Mouse (Mus musculus) left cerebral cortex, postnatal 10 days (tissue): ENCODE data around the gene Olfr402. TPM values are rescaled to one million over a fixed set of nuclear protein-coding genes. Genes with fewer than 3 reads are reported as not detected.
"Not testable (repeated sequence)": the region's sequence is repeated elsewhere in the genome, so short reads cannot be mapped to it uniquely, and the experiment has no call there.

Experiments
- DNase-seq, 2 experiments: peaks; one replicate each; pipeline ENCODE4 v3.0.0; 2021 to 2022; ENCODE audit warnings: low spot score in 2 of 2, mixed read lengths in 1 of 2; ENCODE audit errors: extremely low spot score in 1 of 2
- intact Hi-C: fragments of 180-260 bp; cut with DNase I; formaldehyde crosslinking; loops from one replicate; pipeline ENCODE4 v1.15.1; 2025
- total RNA-seq, 2 experiments: library from RNA; stranded (reverse); gene quantifications; 2 replicates each; pipeline ENCODE4 v1.2.3; 2021

Olfr402 gene
- not detected for total RNA-seq

GRCm38 (mm10) chr11:74153229-74153628 is at the start of gene Olfr402:
Olfr402 (plus strand) TSS chr11:74153529.
- no peak for DNase-seq
- intact Hi-C loops, result no loop called here

DNA sequence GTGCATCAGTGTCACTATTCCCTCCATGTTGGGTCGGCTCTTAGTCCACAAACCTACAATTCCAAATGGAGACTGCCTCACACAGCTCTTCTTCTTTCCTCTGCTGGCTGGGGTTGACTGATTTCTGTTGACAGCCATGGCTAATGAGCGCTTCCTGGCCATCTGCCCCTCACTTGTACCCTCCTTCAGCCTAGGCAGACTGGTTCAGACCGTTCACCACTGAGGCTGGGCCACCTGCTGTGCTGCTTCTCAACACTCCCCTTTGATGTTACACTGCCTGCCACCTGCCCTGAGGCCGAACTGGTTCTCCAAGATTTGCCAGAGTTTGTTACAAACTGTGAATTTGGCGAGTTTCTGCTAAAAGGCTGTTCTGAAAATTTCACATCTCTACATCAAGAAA is 48.3 kb upstream of the Olfr402 start:
- intact Hi-C loops, result no loop called here
- DNase-seq, result no peak

GRCm38 (mm10) chr11:74113412-74113811 is 39.9 kb upstream of the Olfr402 start, which contains the start of gene Olfr401:
Olfr401 (plus strand) TSS chr11:74113712.
- intact Hi-C loops, result no loop called here
- no peak for DNase-seq

- intact Hi-C loops, DNase-seq: not testable (repeated sequence)
Measured at GRCm38 (mm10) chr11:74140001-74140400, 13.3 kb upstream of the Olfr402 start.

DNA sequence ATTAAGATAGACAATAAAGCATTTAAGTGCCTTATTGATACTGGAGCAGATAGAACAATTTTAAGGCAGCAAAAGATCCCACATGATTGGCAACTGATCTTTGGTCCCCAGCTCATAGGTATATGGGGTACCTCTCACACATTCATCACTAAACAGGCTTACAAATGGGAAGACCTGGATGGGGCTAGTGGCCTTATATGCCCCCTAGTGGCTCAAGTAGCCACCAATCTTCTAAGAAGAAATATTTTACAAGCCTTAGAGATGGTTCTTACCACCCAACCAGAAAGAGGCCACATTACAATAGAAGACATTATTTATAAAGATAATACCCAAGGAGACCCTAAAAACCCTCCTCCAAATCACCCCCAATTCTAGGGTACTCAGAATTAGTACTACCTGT is 7.5 kb upstream of the Olfr402 start:
- no peak for DNase-seq
- intact Hi-C loops, result no loop called here

DNA sequence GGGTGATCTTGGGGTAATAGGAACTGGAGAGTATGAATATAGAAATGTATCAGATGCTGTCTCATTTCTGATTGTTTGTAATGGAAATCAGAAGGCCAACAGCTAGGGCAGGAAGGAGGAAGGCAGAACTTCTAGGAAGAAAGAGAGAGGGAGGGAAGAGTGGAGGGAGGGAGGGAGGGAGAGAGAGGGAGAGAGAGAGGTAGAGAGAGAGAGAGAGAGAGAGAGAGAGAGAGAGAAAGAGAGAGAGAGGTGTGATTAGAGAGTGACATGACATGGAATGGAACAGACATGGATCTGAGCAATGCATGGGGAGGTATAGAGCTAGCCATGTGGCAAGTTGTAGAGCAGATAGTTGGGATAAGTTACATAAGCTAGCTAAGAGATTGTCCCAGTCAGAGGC is 15.4 kb downstream of the Olfr402 start:
- intact Hi-C loops, result no loop called here
- no peak for DNase-seq

DNA sequence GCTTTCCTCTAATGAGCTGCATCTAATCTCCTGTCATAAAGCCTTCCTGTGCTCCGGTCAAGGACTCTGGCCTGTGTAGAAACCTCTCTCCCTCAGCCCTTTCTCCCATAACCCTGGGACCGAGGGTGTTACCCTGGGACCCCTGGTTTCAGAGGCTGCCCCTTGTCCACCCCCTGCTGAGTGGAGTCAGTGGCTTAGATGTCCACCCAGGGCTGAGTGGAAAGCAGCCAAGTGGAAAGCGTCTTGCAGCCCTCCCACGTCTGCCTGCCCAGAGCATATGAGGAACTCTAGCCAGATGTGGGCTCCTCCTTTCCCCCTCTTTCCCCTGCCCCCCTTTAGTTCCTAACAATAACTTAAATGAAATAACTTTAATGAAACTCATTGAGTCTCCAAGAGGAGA is 29.8 kb downstream of the Olfr402 start:
- no peak for DNase-seq
- intact Hi-C loops, result no loop called here

DNA sequence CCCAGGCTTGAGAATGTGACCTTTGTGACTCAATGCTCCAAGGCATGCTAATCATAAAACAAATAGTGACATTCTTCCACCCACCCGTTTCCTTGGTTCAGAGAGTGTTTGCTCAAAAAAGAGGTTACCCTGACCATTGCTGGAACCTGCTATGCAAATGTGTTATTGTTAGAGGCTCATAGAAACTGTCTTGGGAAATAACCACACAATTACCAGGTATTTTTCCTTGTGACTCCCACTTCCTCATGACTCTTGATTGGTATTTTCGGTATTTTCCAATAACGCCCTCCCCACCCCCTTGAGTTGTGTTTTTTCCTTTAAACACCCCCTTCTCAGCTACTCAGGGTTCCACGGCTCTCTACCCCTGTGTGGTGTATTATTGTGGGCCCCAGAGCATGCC is 30.4 kb downstream of the Olfr402 start:
- intact Hi-C loops, result no loop called here
- DNase-seq, result no peak

DNA sequence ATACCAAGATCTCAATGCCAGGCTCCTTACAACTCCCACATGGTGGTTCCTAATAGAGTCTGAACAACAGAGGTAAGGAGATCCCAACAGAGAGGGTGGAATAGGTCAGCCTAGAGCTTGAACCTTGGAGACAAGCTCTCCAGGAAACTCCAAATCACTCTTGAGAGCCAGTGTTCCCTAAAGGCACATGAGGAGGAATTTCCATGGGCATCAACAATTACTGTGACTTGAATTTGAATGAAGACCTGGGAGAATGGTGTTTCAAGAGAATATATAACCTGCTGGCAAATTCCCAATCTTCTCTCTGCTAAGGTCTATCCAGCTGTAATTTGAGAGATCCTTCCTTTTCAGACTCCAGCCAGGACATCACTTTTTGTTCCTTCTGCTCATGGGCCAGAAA is 32.6 kb downstream of the Olfr402 start, which contains the start of gene Olfr403:
Gene Olfr403, plus strand, starts transcription at position 301 of the 400 bp plus-strand sequence.
- intact Hi-C loops, result no loop called here

More for the DNA sequence above, 32.6 kb downstream of the Olfr402 start, which contains the start of gene Olfr403:
- no peak for DNase-seq

Other genes with a start within 250 kb of the Olfr402 start
- not detected for gene Olfr395, start 244.2 kb upstream of the Olfr402 start, total RNA-seq
- not detected for gene Olfr23, start 216.9 kb upstream of the Olfr402 start, total RNA-seq
- not detected for gene Olfr397, start 192.7 kb upstream of the Olfr402 start, total RNA-seq
- not detected for gene Olfr398, start 163.1 kb upstream of the Olfr402 start, total RNA-seq
- not detected for gene Olfr139, start 97.0 kb upstream of the Olfr402 start, total RNA-seq
- not detected for gene Olfr399, start 96.9 kb upstream of the Olfr402 start, total RNA-seq
- not detected for gene Zfp616, start 83.6 kb upstream of the Olfr402 start, total RNA-seq
- not detected for gene Olfr401, start 39.8 kb upstream of the Olfr402 start, total RNA-seq
- gene Olfr403, start 32.7 kb downstream of the Olfr402 start, total RNA-seq, result not detected
- gene Olfr43, start 57.9 kb downstream of the Olfr402 start, total RNA-seq, result not detected
- gene Olfr406, start 106.3 kb downstream of the Olfr402 start, total RNA-seq, result not detected
- not detected for gene Olfr59, start 130.2 kb downstream of the Olfr402 start, total RNA-seq
- not detected for gene Olfr410, start 184.5 kb downstream of the Olfr402 start, total RNA-seq
- not detected for gene Olfr411, start 199.1 kb downstream of the Olfr402 start, total RNA-seq
- not detected for gene Olfr412, start 208.5 kb downstream of the Olfr402 start, total RNA-seq